Mouse (Mus musculus) embryonic facial prominence, embryonic 11.5 days (tissue): ENCODE measurements around the gene Galc. TPM values are rescaled to one million over a fixed set of nuclear protein-coding genes. Genes with fewer than 3 reads are reported as not detected.
A peak's percentile ranks its signal among the peaks of the same experiment; 100 is the strongest.

Experiments
- ATAC-seq: fragments of 200-750 bp; cut with Nextera tagmentation; replicated peaks from 2 replicates; pipeline ENCODE4 v1.8.0; 2017; ENCODE audit warnings: low read depth; ENCODE audit not compliant: insufficient number of reproducible peaks, low FRiP score, low TSS enrichment
- DNase-seq: peaks from one replicate; pipeline ENCODE4 v3.0.0-alpha.2; 2015; ENCODE audit warnings: low spot score
- H3K27ac ChIP-seq: fragments of 300-500 bp; sonication (generic); replicated peaks from 2 replicates; pipeline ENCODE4 v1.5.1; 2014; ENCODE audit warnings: mild to moderate bottlenecking, low read depth, low read length, control low read depth
- H3K27me3 ChIP-seq: fragments of 300-500 bp; sonication (generic); 2 replicates; pipeline ENCODE4 v1.6.1; 2014; ENCODE audit warnings: mild to moderate bottlenecking, low read length, moderate library complexity, mixed read lengths; ENCODE audit not compliant: control insufficient read depth, insufficient read depth
- H3K36me3 ChIP-seq: fragments of 300-500 bp; sonication (generic); replicated peaks from 2 replicates; pipeline ENCODE4 v1.6.1; 2014; ENCODE audit warnings: low read depth, mild to moderate bottlenecking, low read length, moderate library complexity, mixed read lengths; ENCODE audit not compliant: control insufficient read depth, insufficient read depth
- H3K4me1 ChIP-seq: fragments of 300-500 bp; sonication (generic); 2 replicates; pipeline ENCODE4 v1.6.1; 2014; ENCODE audit warnings: low read length, mixed read lengths; ENCODE audit not compliant: control insufficient read depth, insufficient read depth
- H3K4me2 ChIP-seq: fragments of 300-500 bp; sonication (generic); 2 replicates; pipeline ENCODE4 v1.6.1; 2014; ENCODE audit warnings: low read depth, mild to moderate bottlenecking, control low read depth, low read length, moderate library complexity
- H3K4me3 ChIP-seq: fragments of 300-500 bp; sonication (generic); 2 replicates; pipeline ENCODE4 v1.5.1; 2014; ENCODE audit warnings: low read depth, low read length, control low read depth
- H3K9ac ChIP-seq: fragments of 300-500 bp; sonication (generic); replicated peaks from 2 replicates; pipeline ENCODE4 v1.6.1; 2014; ENCODE audit warnings: mild to moderate bottlenecking, control low read depth, low read length
- H3K9me3 ChIP-seq: fragments of 300-500 bp; sonication (generic); replicated peaks from 2 replicates; pipeline ENCODE4 v1.6.1; 2016; ENCODE audit warnings: mild to moderate bottlenecking, low read length, inconsistent platforms, mixed read lengths; ENCODE audit not compliant: control insufficient read depth
- WGBS: fragments of 180-500 bp; shearing (Covaris S2); extraction: QIAGEN DNeasy Blood & Tissue Kit; methylation state at CpG from one replicate; pipeline ENCODE4 v1.1.7; 2014; 5-methylcytosine and 5-hydroxymethylcytosine counted together
- polyA plus RNA-seq: library from polyadenylated mRNA; unstranded; fragments of >200 nt; fragmentation: Nextera tagmentation; extraction: Ambion mirVana; gene quantifications from 2 replicates; pipeline ENCODE4 v1.2.1, GENCODE M21; 2014

Galc gene
- polyA plus RNA-seq, 1 experiment from 2014 or later: 11.3 TPM

- Histone ChIP-seq H3K4me3 (no peak overlapping the region), H3K36me3 (no peaks in the 10 kb centered on the region), H3K9ac (no peak overlapping the region), H3K27ac (no peak overlapping the region), H3K4me1 (no peaks in the 10 kb centered on the region), H3K27me3 (no peaks in the 10 kb centered on the region), H3K4me2 (no peak overlapping the region), H3K9me3 (no peaks in the 10 kb centered on the region)
- DNase-seq: no peak
- ATAC-seq: no peak
- WGBS: 82% methylated on average over 1 of the region's 1 CpGs
These were observed 69.1 kb downstream of the Galc start for GRCm38 (mm10) chr12:98190201-98190600.

DNA sequence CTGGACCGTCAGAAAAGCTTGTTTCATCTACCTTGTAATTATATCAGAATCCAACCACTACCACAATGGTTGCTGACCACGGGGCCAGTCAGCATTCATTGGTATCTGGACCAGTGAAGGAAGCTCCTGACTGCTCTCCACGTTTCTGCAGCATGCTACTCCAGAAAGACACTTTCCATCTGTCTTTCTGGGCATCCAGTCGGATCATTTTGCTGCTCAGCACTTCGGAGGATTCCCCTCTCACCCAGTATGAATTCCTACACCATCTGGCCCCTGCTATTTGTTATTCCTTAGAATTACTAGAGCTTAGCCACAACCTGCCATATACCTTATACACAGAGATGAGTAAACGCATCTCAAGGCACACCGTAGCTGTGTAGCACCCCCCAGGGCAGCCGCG is 70.2 kb downstream of the Galc start:
- Histone ChIP-seq H3K4me1 (no peaks in the 10 kb centered on the region), H3K9me3 (no peaks in the 10 kb centered on the region), H3K9ac (no peak overlapping the region), H3K27ac (no peak overlapping the region), H3K36me3 (no peaks in the 10 kb centered on the region), H3K4me2 (no peak overlapping the region), H3K4me3 (no peak overlapping the region), H3K27me3 (no peaks in the 10 kb centered on the region)
- 83% methylated on average over 9 of the region's 9 CpGs for WGBS
- ATAC-seq: no peak
- no peak for DNase-seq

DNA sequence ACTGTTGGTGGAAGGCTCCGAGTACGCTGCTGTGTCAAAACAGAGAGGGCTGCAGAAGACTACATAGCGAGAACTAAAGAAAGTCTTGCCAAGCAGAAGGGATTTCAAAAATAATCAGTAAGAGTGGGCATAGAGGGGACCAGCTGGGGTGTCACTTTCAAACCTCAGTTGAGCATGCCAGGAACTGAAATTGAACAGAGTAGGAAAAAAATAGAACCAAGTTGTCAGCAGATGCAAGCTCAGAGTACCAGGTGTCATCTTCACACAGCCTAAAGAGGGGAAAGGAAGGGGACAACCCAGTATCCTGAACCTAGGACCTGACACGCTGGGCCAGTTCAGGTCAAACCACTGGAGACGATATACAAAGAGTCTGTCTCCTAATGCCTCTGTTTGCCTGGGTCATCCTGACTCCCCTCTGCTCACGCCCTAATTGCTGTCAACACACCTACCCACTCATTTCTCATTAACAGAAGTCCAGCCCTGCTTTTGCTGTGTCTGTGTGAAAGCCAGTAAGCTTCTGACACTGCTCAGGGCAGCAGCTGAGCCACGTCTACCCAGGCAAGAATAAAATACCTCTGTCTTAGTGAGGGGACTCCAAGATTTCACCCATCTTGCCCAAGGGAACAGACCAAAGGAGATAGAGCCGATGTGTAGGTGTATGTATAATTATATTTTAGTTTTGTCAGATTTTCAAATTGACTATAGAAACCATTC is 71.9 kb downstream of the Galc start:
- no peaks in the 10 kb centered on the region for H3K36me3 ChIP-seq
- H3K4me1 ChIP-seq: no peaks in the 10 kb centered on the region
- no peaks in the 10 kb centered on the region for H3K27me3 ChIP-seq
- 73% methylated on average over 8 of the region's 8 CpGs for WGBS
- ATAC-seq (no peak), DNase-seq (no peak)
- no peak overlapping the region for H3K9ac ChIP-seq
- H3K4me2 ChIP-seq: no peak overlapping the region
- H3K27ac ChIP-seq: no peak overlapping the region
- no peak overlapping the region for H3K4me3 ChIP-seq
- no peaks in the 10 kb centered on the region for H3K9me3 ChIP-seq

DNA sequence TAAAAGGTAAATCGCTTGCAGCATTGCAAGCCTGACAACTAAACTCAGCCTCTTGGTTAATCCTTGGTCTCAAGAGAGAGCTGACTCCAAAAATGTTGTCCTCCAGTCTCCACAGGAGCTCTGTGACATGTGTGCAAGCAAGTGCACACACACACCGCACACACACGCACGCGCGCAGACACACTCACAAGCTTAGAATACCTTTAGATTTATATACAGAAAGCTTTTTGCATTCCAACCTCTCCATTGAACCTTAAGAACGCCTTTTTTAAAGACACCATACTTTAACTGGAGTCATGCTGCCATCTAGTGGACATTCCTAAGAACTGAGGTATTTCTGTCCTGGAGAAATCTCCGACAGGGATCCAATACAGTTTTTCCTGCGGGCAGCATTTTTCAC is 77.5 kb downstream of the Galc start:
- no peak for ATAC-seq
- 23% methylated on average over 9 of the region's 9 CpGs for WGBS

DNA sequence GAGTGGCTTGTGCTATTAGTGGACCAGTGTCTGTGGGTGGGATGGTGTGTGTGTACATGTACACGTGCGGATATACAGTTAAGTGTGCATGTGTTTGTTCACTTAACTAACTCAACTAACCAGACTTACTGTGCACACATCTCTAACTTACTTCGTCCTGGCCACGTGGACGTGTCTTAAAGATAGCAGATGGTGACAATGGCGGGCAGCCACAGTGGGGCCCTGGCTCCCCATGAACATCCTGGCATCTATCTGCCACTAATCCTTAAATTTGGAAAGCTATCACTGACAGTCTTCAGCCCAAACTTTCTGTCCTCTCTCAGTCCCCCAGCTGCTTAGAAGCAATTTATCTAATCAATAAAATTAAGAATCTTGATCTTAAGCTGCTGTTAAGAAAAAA is 78.5 kb downstream of the Galc start:
- no peak for DNase-seq
- H3K27ac ChIP-seq: no peak overlapping the region
- 89% methylated on average over 6 of the region's 6 CpGs for WGBS

More for the DNA sequence above, 77.5 kb downstream of the Galc start:
- H3K4me2 ChIP-seq: no peak overlapping the region
- no peaks in the 10 kb centered on the region for H3K4me1 ChIP-seq
- no peak overlapping the region for H3K27ac ChIP-seq
- no peaks in the 10 kb centered on the region for H3K36me3 ChIP-seq
- H3K27me3 ChIP-seq: no peaks in the 10 kb centered on the region
- no peak overlapping the region for H3K9ac ChIP-seq
- no peaks in the 10 kb centered on the region for H3K9me3 ChIP-seq
- H3K4me3 ChIP-seq: no peak overlapping the region; the same call in 1 of the 2 replicates
- DNase-seq: peak; percentile 87

GRCm38 (mm10) chr12:98180235-98180800 is 78.9 kb downstream of the Galc start:
- no peak for ATAC-seq
- no peak overlapping the region for H3K4me2 ChIP-seq
- H3K27me3 ChIP-seq: no peaks in the 10 kb centered on the region
- no peaks in the 10 kb centered on the region for H3K9me3 ChIP-seq
- DNase-seq: no peak
- H3K4me3 ChIP-seq: no peak overlapping the region
- WGBS: 87% methylated on average over 16 of the region's 16 CpGs
- no peaks in the 10 kb centered on the region for H3K4me1 ChIP-seq
- no peaks in the 10 kb centered on the region for H3K36me3 ChIP-seq
- H3K27ac ChIP-seq: no peak overlapping the region
- H3K9ac ChIP-seq: no peak overlapping the region

More for the DNA sequence above, 78.5 kb downstream of the Galc start:
- no peaks in the 10 kb centered on the region for H3K9me3 ChIP-seq
- H3K4me2 ChIP-seq: no peak overlapping the region
- H3K4me3 ChIP-seq: no peak overlapping the region
- H3K4me1 ChIP-seq: no peaks in the 10 kb centered on the region
- H3K27me3 ChIP-seq: no peaks in the 10 kb centered on the region
- H3K9ac ChIP-seq: no peak overlapping the region
- ATAC-seq: no peak
- no peaks in the 10 kb centered on the region for H3K36me3 ChIP-seq

- 79% methylated on average over 1 of the region's 1 CpGs for WGBS
- no peaks in the 10 kb centered on the region for H3K27me3 ChIP-seq
- H3K4me2 ChIP-seq: no peak overlapping the region
- no peaks in the 10 kb centered on the region for H3K9me3 ChIP-seq
- no peak overlapping the region for H3K27ac ChIP-seq
- H3K4me1 ChIP-seq: no peaks in the 10 kb centered on the region
- no peak overlapping the region for H3K9ac ChIP-seq
- H3K4me3 ChIP-seq: no peak overlapping the region
- no peaks in the 10 kb centered on the region for H3K36me3 ChIP-seq
- DNase-seq (no peak), ATAC-seq (no peak)
These were observed 79.8 kb downstream of the Galc start for GRCm38 (mm10) chr12:98179496-98179895.

DNA sequence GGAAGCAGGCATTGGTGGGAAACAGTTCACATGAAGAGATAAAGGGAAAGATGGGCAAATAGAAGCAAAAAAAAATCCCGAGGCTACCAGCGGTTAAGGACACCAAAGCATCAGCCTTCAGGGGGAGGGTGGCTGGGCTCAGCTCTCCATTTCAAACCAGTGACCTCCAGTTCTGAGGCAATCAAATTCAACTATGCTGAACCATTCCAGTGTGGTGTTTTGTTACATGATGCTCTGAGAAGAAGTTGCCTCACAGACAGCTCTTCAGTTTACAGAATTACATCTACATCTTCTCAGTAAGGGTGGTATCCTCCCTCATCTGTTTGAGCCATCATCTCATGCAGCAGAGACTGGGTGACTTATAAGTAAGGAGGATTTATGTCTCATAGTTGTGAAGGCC is 82.6 kb downstream of the Galc start:
- Histone ChIP-seq H3K4me1 (no peaks in the 10 kb centered on the region), H3K9ac (no peak overlapping the region), H3K36me3 (no peaks in the 10 kb centered on the region), H3K4me3 (no peak overlapping the region), H3K9me3 (no peaks in the 10 kb centered on the region), H3K27ac (no peak overlapping the region), H3K27me3 (no peaks in the 10 kb centered on the region), H3K4me2 (no peak overlapping the region)
- DNase-seq (no peak), ATAC-seq (no peak)
- 85% methylated on average over 2 of the region's 2 CpGs for WGBS
